Mouse (Mus musculus) limb, embryonic 15.5 days (tissue): ENCODE data around the gene Bcl2l12. TPM values are rescaled to one million over a fixed set of nuclear protein-coding genes. Genes with fewer than 3 reads are reported as not detected.

Source experiments
- ATAC-seq: fragments of 200-750 bp; cut with Nextera tagmentation; 2 replicates; pipeline ENCODE4 v1.8.0; 2017; ENCODE audit warnings: low read depth, moderate TSS enrichment; ENCODE audit not compliant: insufficient number of reproducible peaks, low FRiP score, low TSS enrichment
- H3K27ac ChIP-seq: fragments of 300-500 bp; sonication (generic); 2 replicates; pipeline ENCODE4 v1.5.1; 2015; ENCODE audit warnings: moderate library complexity, mild to moderate bottlenecking, inconsistent platforms
- H3K27me3 ChIP-seq: fragments of 300-500 bp; sonication (generic); 2 replicates; pipeline ENCODE4 v1.6.1; 2015; ENCODE audit warnings: inconsistent platforms
- H3K36me3 ChIP-seq: fragments of 300-500 bp; sonication (generic); 2 replicates; pipeline ENCODE4 v1.6.1; 2015; ENCODE audit warnings: inconsistent platforms
- H3K4me1 ChIP-seq: fragments of 300-500 bp; sonication (generic); 2 replicates; pipeline ENCODE4 v1.6.1; 2015; ENCODE audit warnings: inconsistent platforms
- H3K4me2 ChIP-seq: fragments of 300-500 bp; sonication (generic); 2 replicates; pipeline ENCODE4 v1.6.1; 2015; ENCODE audit warnings: mild to moderate bottlenecking, inconsistent platforms
- H3K4me3 ChIP-seq: fragments of 300-500 bp; sonication (generic); 2 replicates; pipeline ENCODE4 v1.5.1; 2015; ENCODE audit warnings: mild to moderate bottlenecking, inconsistent platforms
- H3K9ac ChIP-seq: fragments of 300-500 bp; sonication (generic); 2 replicates; pipeline ENCODE4 v1.6.1; 2015; ENCODE audit warnings: inconsistent platforms
- H3K9me3 ChIP-seq: fragments of 300-500 bp; sonication (generic); 2 replicates; pipeline ENCODE4 v1.6.1; 2016; ENCODE audit warnings: inconsistent platforms
- WGBS: fragments of 180-500 bp; shearing (Covaris S2); methylation state at CpG from one replicate; pipeline ENCODE4 v1.1.7; 2015; 5-methylcytosine and 5-hydroxymethylcytosine counted together
- polyA plus RNA-seq: library from polyadenylated mRNA; unstranded; fragments of >200 nt; fragmentation: Nextera tagmentation; extraction: Ambion mirVana; gene quantifications from 2 replicates; pipeline ENCODE4 v1.2.1, GENCODE M21; 2015

The Bcl2l12 gene
- polyA plus RNA-seq, 1 experiment from 2014 or later, result 59.4 TPM

DNA sequence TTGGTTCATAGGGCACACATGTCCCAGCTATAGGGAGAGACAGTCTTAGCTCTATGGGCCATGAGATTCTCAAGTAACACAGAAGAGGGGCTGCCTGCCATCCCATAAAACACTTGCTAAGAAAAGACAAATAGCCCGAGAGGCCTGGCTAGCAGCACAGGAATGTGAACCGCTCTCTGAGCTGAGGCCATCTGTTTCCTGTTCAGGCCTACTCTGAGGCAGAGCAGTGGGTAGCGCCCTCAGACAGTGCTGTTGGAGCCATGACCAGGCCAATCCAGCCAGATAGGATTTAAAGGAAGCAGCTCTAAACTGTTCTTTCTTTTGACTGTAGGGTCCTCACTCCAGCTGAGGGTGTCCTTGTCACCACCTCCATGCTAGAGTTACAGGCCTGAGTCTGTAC is 6.0 kb upstream of the Bcl2l12 start:
- Histone ChIP-seq H3K27me3 (no peaks in the 10 kb centered on the region), H3K27ac (0 out of 2 replicates have a peak overlapping the region, but pooled peaks have one; percentile 29), H3K9ac (no peak overlapping the region), H3K36me3 (peaks cover 98% of the 10 kb centered on the region), H3K4me2 (no peak overlapping the region), H3K9me3 (no peaks in the 10 kb centered on the region), H3K4me3 (no peak overlapping the region), H3K4me1 (peaks cover 16% of the 10 kb centered on the region)
- ATAC-seq, result no peak
- WGBS, result 31% methylated on average over 3 of the region's 3 CpGs

DNA sequence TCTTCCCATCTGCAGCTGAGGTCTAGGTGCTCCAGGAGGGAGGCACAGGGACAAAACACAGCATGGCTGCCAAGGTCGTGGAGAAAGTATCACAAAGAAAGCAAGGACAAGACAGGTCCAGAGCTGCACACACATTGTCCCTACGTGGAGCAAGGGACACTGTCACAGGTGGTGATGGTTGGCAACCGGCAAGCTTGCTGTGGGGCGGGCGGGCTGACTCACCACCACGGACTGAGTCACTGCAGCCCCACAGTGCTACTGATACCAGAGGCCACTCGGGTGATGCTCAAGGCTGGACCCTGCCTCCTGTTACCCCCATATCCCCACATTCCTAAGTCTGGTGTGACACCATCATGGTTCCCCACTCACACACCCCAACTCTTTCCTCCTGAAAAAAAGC is 3.9 kb upstream of the Bcl2l12 start:
- no peak overlapping the region for H3K4me2 ChIP-seq
- no peak for ATAC-seq
- no peak overlapping the region for H3K4me3 ChIP-seq
- H3K4me1 ChIP-seq, result peaks cover 25% of the 10 kb centered on the region
- no peaks in the 10 kb centered on the region for H3K27me3 ChIP-seq
- peaks cover 78% of the 10 kb centered on the region for H3K36me3 ChIP-seq
- H3K27ac ChIP-seq, result no peak overlapping the region
- H3K9ac ChIP-seq, result no peak overlapping the region
- 81% methylated on average over 7 of the region's 7 CpGs for WGBS
- no peaks in the 10 kb centered on the region for H3K9me3 ChIP-seq

DNA sequence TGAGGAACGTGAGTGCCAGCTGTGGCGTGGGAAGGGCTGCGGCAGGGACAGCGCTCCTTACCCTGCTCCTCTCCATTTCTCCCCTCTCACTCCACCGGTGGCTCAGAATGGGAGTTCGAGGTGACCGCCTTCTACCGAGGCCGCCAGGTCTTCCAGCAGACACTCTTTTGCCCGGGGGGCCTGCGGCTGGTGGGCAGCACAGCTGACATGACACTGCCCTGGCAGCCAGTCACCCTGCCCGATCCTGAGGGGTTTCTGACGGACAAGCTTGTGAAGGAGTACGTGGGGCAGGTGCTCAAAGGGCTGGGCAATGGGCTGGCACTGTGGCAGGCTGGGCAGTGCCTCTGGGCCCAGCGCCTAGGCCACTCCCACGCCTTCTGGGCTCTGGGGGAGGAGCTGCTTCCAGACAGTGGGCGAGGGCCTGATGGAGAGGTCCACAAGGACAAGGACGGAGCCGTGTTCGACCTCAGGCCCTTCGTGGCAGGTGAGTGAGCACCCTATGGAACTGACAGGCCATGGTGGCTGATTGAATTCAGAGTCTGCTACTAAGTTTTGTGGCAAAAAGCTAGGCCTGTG is 2.1 kb upstream of the Bcl2l12 start:
- Histone ChIP-seq H3K27ac (peak overlapping the region; percentile 14; the same call in 1 of the 2 replicates), H3K4me3 (no peak overlapping the region), H3K4me2 (no peak overlapping the region), H3K36me3 (peaks cover 63% of the 10 kb centered on the region), H3K9me3 (no peaks in the 10 kb centered on the region), H3K9ac (no peak overlapping the region), H3K27me3 (no peaks in the 10 kb centered on the region), H3K4me1 (peaks cover 37% of the 10 kb centered on the region)
- 80% methylated on average over 21 of the region's 21 CpGs for WGBS
- ATAC-seq, result no peak

DNA sequence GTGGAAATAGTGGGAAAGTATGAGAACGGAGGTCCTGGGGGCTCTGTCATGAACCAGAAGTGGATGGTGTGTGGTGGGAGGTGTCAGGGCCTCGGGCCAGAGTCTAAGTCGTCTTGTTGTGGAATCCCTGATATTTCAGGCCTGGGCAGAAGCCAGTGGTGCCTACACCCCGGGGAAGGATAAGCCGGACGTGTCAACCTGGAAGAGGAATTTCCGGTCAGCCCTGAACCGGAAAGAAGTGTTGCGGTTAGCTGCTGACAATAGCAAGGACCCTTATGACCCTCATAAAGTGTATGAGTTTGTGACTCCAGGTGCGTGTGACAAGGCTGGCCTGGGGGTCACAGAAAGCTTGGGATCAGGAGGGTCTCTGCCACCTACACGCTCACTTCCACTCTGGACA is 1.2 kb upstream of the Bcl2l12 start:
- peaks cover 33% of the 10 kb centered on the region for H3K4me1 ChIP-seq
- no peak overlapping the region for H3K4me2 ChIP-seq
- no peak overlapping the region for H3K9ac ChIP-seq
- no peaks in the 10 kb centered on the region for H3K9me3 ChIP-seq
- 69% methylated on average over 11 of the region's 11 CpGs for WGBS
- H3K4me3 ChIP-seq, result no peak overlapping the region
- H3K27me3 ChIP-seq, result no peaks in the 10 kb centered on the region
- no peak for ATAC-seq
- peaks cover 63% of the 10 kb centered on the region for H3K36me3 ChIP-seq
- no peak overlapping the region for H3K27ac ChIP-seq

DNA sequence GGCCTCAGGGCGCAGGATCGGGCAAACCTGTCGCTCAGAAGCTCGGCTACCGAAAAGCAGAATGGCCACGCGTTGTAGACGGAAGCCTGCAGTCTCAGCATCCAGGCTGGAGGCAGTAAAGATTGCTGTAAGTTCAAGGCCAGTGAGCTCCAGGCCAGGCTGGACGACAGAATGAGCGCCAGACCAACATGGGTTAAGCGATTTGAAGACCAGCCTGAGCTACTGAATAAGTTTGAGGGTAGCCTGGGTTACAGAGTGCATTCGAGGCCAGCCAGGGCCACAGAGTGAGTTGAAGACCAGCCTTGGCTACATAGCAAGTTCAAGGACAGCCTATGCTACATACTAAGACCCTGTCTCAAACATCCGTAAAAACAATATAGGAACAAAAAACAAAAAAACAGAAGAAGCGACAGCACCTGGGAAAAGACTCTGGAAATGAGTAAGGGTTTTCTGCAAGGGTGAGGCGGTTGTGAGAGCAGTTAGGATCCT is 528 bp downstream of the Bcl2l12 start:
- Histone ChIP-seq H3K9me3 (no peaks in the 10 kb centered on the region), H3K4me1 (peaks cover 33% of the 10 kb centered on the region), H3K9ac (peak overlapping the region; percentile 62), H3K27ac (peak overlapping the region; percentile 92), H3K4me2 (peak overlapping the region; percentile 86), H3K4me3 (peak overlapping the region; percentile 62), H3K27me3 (no peaks in the 10 kb centered on the region), H3K36me3 (peaks cover 65% of the 10 kb centered on the region)
- 2% methylated on average over 15 of the region's 15 CpGs for WGBS
- ATAC-seq, result no peak

DNA sequence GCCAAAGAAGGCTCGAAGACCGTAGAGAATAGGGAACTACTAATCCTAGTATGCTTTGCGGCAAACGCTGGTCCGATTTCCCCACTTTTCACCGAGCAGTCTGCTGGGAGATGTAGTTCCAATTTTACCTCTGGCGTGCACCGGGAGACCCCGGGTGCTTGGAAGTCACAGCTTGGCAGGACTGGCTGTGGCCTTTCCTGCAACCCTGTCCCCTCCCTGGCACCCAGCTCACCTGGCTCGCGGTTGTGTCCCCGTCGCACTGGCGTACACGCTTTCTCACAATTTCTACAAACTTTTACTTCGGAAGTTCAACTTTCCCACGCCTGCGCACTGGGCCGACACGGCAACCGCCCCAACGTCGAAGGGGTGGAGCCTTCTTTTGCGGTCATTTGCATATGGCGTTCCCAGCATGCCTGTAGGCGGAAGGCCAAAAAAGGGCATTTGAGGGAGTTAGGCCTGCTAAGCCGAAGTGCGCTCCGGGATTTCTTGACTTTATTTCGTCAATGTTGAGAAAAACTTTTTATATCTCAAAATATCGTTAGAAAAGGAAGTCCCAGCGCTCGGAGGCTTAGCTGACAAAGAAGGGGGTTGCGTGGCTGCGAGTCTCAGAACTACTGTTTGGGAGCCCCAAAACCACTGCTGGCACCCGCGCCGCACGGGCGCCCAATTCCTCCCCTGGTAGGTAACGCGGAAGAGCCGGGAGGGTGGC is 1.1 kb downstream of the Bcl2l12 start, which contains the start of gene Irf3:
TSS of gene Irf3 (plus strand) at position 418 of the 709 bp plus-strand sequence.
- peaks cover 33% of the 10 kb centered on the region for H3K4me1 ChIP-seq
- peak within 1 kb of the TSS; percentile 86 for H3K4me2 ChIP-seq
- H3K36me3 ChIP-seq, result peaks cover 65% of the 10 kb centered on the region
- peak within 1 kb of the TSS; percentile 62 for H3K9ac ChIP-seq
- H3K9me3 ChIP-seq, result no peaks in the 10 kb centered on the region
- H3K27ac ChIP-seq, result peak within 1 kb of the TSS; percentile 92
- no peaks in the 10 kb centered on the region for H3K27me3 ChIP-seq
- WGBS, result under 1% methylated on average over 43 of the region's 43 CpGs
- H3K4me3 ChIP-seq, result peak within 1 kb of the TSS; percentile 62
- ATAC-seq, result peak; percentile 90

DNA sequence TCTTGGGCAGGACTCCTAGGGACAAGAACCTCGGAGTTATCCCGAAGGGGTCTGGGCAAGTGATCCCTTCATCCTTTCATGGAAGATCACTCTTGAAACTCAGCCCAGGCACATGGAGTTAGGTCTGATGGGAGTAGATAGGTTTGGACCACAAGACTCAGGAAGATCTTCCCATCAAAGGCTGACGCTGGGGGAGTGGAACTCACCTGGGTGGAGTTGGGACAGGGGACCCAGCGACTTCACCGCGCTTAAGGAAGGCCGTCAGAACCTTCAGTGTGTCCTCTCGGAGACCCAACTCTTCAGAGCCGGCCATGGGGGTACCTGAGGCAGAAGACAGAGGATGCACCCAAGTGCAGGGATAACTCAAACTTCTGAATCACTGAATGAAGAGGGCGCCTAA is 1.8 kb downstream of the Bcl2l12 start:
- no peak for ATAC-seq

DNA sequence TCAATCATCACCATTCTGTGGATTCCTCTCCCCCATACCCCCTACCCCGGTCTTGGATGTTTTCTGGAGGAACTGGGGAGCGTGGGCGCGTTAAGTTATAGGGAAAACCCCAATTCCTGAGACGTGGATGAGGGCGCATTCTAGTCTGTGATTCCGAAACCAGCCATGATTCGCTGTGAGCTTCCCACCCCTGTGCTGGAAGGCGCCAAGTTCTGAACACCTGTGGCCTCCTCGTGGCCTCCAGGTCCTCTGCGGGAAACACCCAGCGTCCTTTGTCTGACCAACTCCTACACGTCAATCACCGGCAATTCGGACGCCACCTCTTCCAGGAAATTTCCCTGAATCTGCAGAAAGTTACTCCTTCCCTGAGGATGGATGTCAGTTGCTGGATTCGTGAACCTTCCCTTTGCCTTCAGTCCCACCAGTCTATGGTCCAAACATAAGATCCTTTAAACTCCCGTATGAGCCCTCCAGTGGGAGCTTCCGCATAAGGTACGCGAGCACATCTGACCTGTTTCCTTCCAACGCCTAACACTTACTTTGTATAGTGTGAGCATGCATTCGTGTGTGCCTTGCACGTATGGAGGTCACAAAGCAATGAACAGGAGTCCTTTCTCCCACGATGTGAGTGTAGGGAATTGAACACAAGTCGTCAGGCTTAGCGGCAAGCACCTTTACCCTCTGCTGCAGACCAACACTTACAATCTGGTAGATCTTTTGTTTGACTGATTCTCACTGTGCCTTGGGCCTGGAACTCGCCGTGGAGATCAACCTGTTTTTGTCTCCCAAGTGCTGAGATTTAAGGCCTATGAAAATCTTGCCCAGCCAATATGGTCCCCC is 11.4 kb downstream of the Bcl2l12 start:
- Histone ChIP-seq H3K4me1 (peaks cover 34% of the 10 kb centered on the region), H3K27me3 (no peaks in the 10 kb centered on the region), H3K36me3 (peaks cover 37% of the 10 kb centered on the region), H3K27ac (peak overlapping the region; percentile 97), H3K9me3 (no peaks in the 10 kb centered on the region), H3K4me3 (peak overlapping the region; percentile 63), H3K9ac (peak overlapping the region; percentile 64), H3K4me2 (peak overlapping the region; percentile 57)
- under 1% methylated on average over 29 of the region's 29 CpGs for WGBS
- peak; percentile 1; the same call in 1 of the 2 replicates for ATAC-seq

More for the DNA sequence above, 1.8 kb downstream of the Bcl2l12 start:
- WGBS, result 10% methylated on average over 10 of the region's 10 CpGs
- Histone ChIP-seq H3K4me3 (peak overlapping the region; percentile 62), H3K36me3 (peaks cover 65% of the 10 kb centered on the region), H3K4me2 (peak overlapping the region; percentile 80), H3K4me1 (peaks cover 33% of the 10 kb centered on the region), H3K27me3 (no peaks in the 10 kb centered on the region), H3K9ac (peak overlapping the region; percentile 60), H3K9me3 (no peaks in the 10 kb centered on the region), H3K27ac (peak overlapping the region; percentile 92)

DNA sequence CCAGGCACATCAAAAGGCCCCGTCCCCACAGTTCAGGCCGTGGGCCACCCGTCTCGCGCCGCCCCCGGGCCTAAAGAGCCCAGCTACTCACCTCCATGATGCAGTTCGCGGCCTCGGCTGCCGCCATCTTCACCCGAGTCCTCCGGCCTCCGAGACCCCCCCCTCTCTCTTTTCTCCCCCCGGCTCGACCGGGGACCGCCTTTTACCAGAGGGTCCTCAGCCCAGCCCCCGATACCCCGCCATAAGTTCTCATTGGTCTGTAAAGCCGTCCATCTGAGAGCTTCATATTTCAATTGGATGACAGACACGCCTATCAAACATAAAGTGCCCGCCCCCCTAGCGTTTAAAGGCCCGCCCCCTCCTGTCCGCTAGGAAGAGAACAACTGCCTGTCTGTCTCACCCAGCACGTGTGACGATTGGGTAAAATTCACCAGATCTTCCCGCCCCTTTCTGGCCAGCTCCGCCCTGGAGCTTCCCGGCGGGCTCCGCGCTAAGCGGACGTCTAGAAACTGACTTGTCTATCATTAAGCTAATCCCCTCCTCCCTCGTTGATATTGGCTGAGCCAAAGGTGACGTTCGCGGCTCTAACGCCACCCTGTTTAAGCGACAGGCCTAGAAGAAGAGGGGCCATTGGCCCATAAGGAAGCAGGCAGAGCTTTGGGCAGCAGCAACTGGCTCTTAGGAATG is 12.2 kb downstream of the Bcl2l12 start, which contains the start of gene Prmt1:
TSS of gene Prmt1 (minus strand) at position 377 of the 687 bp plus-strand sequence.
- Histone ChIP-seq H3K4me1 (peaks cover 34% of the 10 kb centered on the region), H3K27me3 (no peaks in the 10 kb centered on the region), H3K4me2 (peak within 1 kb of the TSS; percentile 66), H3K9ac (peak within 1 kb of the TSS; percentile 89), H3K36me3 (peaks cover 37% of the 10 kb centered on the region), H3K9me3 (no peaks in the 10 kb centered on the region), H3K27ac (peak within 1 kb of the TSS; percentile 97), H3K4me3 (peak within 1 kb of the TSS; percentile 63)
- ATAC-seq, result peak; percentile 97
- WGBS, result under 1% methylated on average over 42 of the region's 42 CpGs

DNA sequence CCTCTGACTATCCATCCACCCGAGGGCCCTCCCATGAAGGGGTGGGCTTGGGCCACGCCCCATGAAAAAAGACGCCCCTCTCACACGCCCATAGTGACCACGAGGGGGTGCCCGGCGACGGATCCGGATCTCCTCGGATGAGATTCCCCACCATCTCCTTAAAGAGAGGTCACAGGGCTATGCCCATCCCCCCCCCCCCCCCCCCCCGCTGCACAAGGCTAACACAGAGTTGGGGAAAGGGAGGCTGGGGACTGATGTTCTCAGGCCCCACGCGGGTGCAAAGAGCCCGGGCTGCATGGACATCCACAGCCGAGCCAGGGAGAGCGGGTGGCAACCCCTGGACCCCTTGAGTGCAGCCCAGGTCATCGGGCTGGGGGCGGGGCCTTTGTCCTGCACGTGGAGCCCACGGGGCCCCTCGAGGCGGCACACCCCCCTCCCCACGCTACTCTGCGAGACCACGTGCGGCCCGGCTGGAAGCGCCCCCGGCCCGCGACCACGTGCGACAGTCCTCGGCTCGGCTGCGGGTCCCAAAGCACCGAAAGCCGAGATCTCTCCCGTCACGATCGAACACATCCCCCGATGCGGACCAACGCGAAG is 12.8 kb downstream of the Bcl2l12 start:
- Histone ChIP-seq H3K4me2 (peak overlapping the region; percentile 66), H3K4me3 (peak overlapping the region; percentile 63), H3K27ac (peak overlapping the region; percentile 93), H3K4me1 (peaks cover 34% of the 10 kb centered on the region), H3K9me3 (no peaks in the 10 kb centered on the region), H3K27me3 (no peaks in the 10 kb centered on the region), H3K36me3 (peaks cover 37% of the 10 kb centered on the region), H3K9ac (peak overlapping the region; percentile 89)
- 1% methylated on average over 44 of the region's 45 CpGs for WGBS
- ATAC-seq, result no peak

DNA sequence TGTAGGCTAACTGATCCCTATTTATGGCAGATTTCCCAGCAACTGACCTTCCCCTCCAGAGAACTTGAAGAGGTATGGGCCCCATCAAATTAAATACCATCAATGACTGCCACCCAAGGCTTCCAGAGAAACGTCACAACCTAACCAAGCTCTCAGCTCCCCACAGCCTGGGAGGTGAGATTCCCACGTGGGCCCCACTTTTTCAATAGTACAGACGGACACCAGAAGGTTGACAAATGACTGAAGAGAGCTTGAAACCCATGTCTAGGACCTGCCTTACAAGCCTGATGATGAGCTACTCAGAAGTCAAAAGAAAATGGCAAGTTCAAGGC is 13.7 kb downstream of the Bcl2l12 start:
- WGBS, result 37% methylated on average over 3 of the region's 3 CpGs
- H3K9me3 ChIP-seq, result no peaks in the 10 kb centered on the region

More for the DNA sequence above, 13.7 kb downstream of the Bcl2l12 start:
- Histone ChIP-seq H3K27me3 (no peaks in the 10 kb centered on the region), H3K27ac (0 out of 2 replicates have a peak overlapping the region, but pooled peaks have one; percentile 93), H3K4me2 (peak overlapping the region; percentile 66), H3K9ac (no peak overlapping the region), H3K36me3 (peaks cover 41% of the 10 kb centered on the region), H3K4me1 (peaks cover 34% of the 10 kb centered on the region), H3K4me3 (peak overlapping the region; percentile 63)
- no peak for ATAC-seq
